Mouse (Mus musculus): ENCODE measurements around the gene Rb1. TPM values are rescaled to one million over a fixed set of nuclear protein-coding genes. Genes with fewer than 3 reads are reported as not detected.
A peak's percentile ranks its signal among the peaks of the same experiment; 100 is the strongest.

The Rb1 gene
- polyA plus RNA-seq, 1 experiment from 2014 or later: 51.6 TPM

DNA sequence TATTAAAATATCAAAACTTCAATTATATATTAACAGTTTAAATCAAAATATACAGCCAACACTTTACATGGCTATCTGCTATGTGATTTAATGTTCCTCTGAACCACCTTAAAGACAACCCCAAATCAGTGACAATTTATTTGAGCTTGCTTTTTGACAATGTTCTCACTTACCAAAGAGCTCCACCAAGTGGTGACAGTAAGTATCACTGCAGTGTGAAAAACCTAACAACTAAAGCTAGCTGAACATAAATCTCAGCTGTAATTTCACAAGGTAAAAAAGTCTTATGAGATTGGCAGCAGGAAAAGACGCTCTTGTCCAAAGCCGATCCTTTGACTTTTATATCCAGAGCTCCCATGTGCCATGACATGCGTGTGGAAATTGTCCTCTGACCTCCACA lies 22.4 kb downstream of the Rb1 start:
- ATAC-seq (ENCODE audit: insufficient read depth, low FRiP score, low TSS enrichment) (no peak; the same call in 1 of the 2 replicates), DNase-seq (ENCODE audit: low spot score) (peak; percentile 34)
- Histone ChIP-seq H3K27ac (ENCODE audit: low read depth, low read length) (no peak overlapping the region), H3K4me1 (ENCODE audit: control insufficient read depth, insufficient read depth, low read length) (no peaks in the 10 kb centered on the region), H3K36me3 (ENCODE audit: control insufficient read depth, insufficient read depth, low read length) (no peaks in the 10 kb centered on the region), H3K4me2 (ENCODE audit: low read depth) (no peak overlapping the region), H3K4me3 (ENCODE audit: low read depth, low read length) (no peak overlapping the region), H3K9ac (ENCODE audit: low read length) (no peak overlapping the region), H3K27me3 (ENCODE audit: control insufficient read depth, insufficient read depth, low read length) (no peaks in the 10 kb centered on the region), H3K9me3 (ENCODE audit: control insufficient read depth, low read length) (no peaks in the 10 kb centered on the region)
- 46% methylated on average over 3 of the region's 3 CpGs for WGBS

DNA sequence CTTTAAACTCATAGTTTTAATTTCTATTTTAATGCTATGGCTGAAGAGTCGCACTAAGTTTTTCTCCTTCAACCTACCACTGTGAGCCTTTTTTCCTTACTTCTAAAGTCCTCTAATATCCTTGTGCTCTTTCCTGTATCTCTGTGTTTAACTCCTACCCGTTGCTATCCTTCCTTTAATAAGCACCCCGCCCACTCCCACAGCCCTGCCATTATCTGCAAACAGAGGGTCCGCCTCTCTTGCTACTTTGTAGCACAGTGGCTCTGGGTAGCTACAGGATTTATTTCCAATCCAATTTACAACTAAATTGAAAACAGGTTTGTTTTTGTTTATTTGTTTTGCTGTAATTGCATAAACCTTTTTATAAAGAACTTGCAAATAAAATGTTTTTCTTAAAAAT lies 23.8 kb downstream of the Rb1 start:
- Histone ChIP-seq H3K27me3 (ENCODE audit: control insufficient read depth, insufficient read depth, low read length) (no peaks in the 10 kb centered on the region), H3K36me3 (ENCODE audit: control insufficient read depth, insufficient read depth, low read length) (no peaks in the 10 kb centered on the region), H3K4me3 (ENCODE audit: low read depth, low read length) (no peak overlapping the region), H3K4me1 (ENCODE audit: control insufficient read depth, insufficient read depth, low read length) (no peaks in the 10 kb centered on the region), H3K27ac (ENCODE audit: low read depth, low read length) (no peak overlapping the region), H3K9ac (ENCODE audit: low read length) (no peak overlapping the region), H3K9me3 (ENCODE audit: control insufficient read depth, low read length) (no peaks in the 10 kb centered on the region), H3K4me2 (ENCODE audit: low read depth) (no peak overlapping the region)
- WGBS: 77% methylated on average over 4 of the region's 4 CpGs
- no peak for ATAC-seq (ENCODE audit: insufficient read depth, low FRiP score, low TSS enrichment)
- no peak for DNase-seq (ENCODE audit: low spot score)

DNA sequence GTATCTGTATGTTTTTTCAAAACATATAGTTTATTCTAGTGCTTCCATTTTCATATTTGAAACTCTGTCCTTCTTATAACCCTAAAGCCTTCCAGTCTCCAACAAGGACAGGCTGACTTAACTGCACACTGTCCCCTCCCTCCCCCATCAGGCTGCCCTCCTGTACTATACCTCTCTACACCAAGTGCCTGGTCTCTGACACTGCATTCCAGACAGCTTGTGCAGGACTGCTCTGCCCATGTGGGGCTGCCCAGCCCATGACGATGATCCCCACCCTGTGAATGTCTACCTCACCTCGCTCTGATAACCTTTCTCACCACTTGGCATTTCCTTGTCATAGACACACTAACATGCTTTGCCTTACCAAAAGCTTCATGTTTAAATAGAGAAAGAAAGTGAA lies 30.1 kb downstream of the Rb1 start:
- DNase-seq (ENCODE audit: low spot score) (no peak), ATAC-seq (ENCODE audit: insufficient read depth, low FRiP score, low TSS enrichment) (no peak)
- Histone ChIP-seq H3K4me3 (ENCODE audit: low read depth, low read length) (no peak overlapping the region), H3K27me3 (ENCODE audit: control insufficient read depth, insufficient read depth, low read length) (no peaks in the 10 kb centered on the region), H3K27ac (ENCODE audit: low read depth, low read length) (no peak overlapping the region), H3K9ac (ENCODE audit: low read length) (no peak overlapping the region), H3K4me1 (ENCODE audit: control insufficient read depth, insufficient read depth, low read length) (no peaks in the 10 kb centered on the region), H3K36me3 (ENCODE audit: control insufficient read depth, insufficient read depth, low read length) (no peaks in the 10 kb centered on the region), H3K9me3 (ENCODE audit: control insufficient read depth, low read length) (no peaks in the 10 kb centered on the region), H3K4me2 (ENCODE audit: low read depth) (no peak overlapping the region)
- 79% methylated on average over 2 of the region's 2 CpGs for WGBS

DNA sequence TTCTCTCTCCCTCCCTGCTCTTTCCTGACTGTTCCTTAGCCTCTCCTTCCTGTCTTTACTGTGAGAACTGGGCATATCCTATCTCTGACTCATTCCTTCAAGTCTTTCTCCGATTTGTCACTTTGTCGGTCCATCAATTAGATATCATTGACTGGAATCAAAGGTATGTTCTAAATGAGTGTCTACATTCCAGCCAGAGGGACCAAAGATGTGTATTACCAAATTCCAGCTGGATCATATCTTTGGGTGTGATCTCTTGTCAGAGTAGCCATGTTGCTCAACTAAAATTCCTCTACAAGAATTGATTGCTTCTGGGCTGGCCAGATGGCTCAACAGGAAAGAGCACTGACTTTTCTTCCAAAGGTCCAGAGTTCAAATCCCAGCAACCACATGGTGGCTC lies 32.0 kb downstream of the Rb1 start:
- Histone ChIP-seq H3K4me2 (ENCODE audit: low read depth) (no peak overlapping the region), H3K9me3 (ENCODE audit: control insufficient read depth, low read length) (no peaks in the 10 kb centered on the region), H3K27ac (ENCODE audit: low read depth, low read length) (no peak overlapping the region), H3K27me3 (ENCODE audit: control insufficient read depth, insufficient read depth, low read length) (no peaks in the 10 kb centered on the region), H3K9ac (ENCODE audit: low read length) (no peak overlapping the region), H3K4me3 (ENCODE audit: low read depth, low read length) (no peak overlapping the region), H3K36me3 (ENCODE audit: control insufficient read depth, insufficient read depth, low read length) (no peaks in the 10 kb centered on the region), H3K4me1 (ENCODE audit: control insufficient read depth, insufficient read depth, low read length) (no peaks in the 10 kb centered on the region)
- no peak for ATAC-seq (ENCODE audit: insufficient read depth, low FRiP score, low TSS enrichment)
- no peak for DNase-seq (ENCODE audit: low spot score)
- 90% methylated on average over 2 of the region's 2 CpGs for WGBS

DNA sequence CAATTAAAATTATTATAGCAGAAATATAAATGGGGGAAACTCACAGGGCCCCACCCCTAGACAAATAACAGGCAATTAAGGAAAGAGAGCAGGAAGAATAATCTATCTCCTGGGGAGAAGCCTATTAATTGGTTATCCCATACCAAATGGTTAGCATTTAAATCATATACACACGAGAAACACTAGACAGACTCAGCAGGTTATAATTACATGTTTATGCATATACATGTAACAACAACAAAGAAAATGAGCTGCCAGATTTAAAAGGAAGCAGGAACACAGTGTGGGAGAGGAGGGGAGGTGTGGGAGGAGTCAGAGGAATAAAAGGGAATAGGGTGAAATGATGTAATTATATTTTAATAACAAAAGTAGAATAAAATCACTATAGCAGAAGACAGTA lies 33.2 kb downstream of the Rb1 start:
- Histone ChIP-seq H3K9me3 (ENCODE audit: control insufficient read depth, low read length) (no peaks in the 10 kb centered on the region), H3K4me3 (ENCODE audit: low read depth, low read length) (no peak overlapping the region), H3K27me3 (ENCODE audit: control insufficient read depth, insufficient read depth, low read length) (no peaks in the 10 kb centered on the region), H3K4me2 (ENCODE audit: low read depth) (no peak overlapping the region), H3K36me3 (ENCODE audit: control insufficient read depth, insufficient read depth, low read length) (no peaks in the 10 kb centered on the region), H3K4me1 (ENCODE audit: control insufficient read depth, insufficient read depth, low read length) (no peaks in the 10 kb centered on the region), H3K27ac (ENCODE audit: low read depth, low read length) (no peak overlapping the region), H3K9ac (ENCODE audit: low read length) (no peak overlapping the region)
- ATAC-seq (ENCODE audit: insufficient read depth, low FRiP score, low TSS enrichment): no peak
- no peak for DNase-seq (ENCODE audit: low spot score)
- 60% methylated on average over 1 of the region's 1 CpGs for WGBS

DNA sequence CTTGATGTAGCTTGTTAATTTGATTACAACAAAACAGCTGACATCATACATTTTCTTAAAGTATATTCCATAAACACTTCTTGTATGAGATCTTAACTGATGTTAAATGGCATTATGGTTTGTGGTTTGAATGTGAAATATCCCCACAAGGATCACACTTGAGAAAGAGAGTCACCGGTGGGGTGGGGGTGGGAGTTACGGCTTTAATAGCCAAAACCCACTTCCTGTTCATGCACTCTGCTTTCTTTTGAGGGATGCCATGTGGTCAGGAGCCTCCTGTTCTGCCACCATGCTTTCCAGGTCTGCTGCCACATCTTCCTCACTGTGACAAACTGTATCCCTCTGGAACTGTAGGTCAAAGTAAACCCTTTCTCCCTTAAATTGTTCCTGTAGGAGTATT lies 35.7 kb downstream of the Rb1 start:
- Histone ChIP-seq H3K36me3 (ENCODE audit: control insufficient read depth, insufficient read depth, low read length) (no peaks in the 10 kb centered on the region), H3K4me1 (ENCODE audit: control insufficient read depth, insufficient read depth, low read length) (no peaks in the 10 kb centered on the region), H3K27ac (ENCODE audit: low read depth, low read length) (no peak overlapping the region), H3K4me3 (ENCODE audit: low read depth, low read length) (no peak overlapping the region), H3K27me3 (ENCODE audit: control insufficient read depth, insufficient read depth, low read length) (no peaks in the 10 kb centered on the region), H3K4me2 (ENCODE audit: low read depth) (no peak overlapping the region), H3K9ac (ENCODE audit: low read length) (no peak overlapping the region), H3K9me3 (ENCODE audit: control insufficient read depth, low read length) (no peaks in the 10 kb centered on the region)
- WGBS: 96% methylated on average over 2 of the region's 2 CpGs
- ATAC-seq (ENCODE audit: insufficient read depth, low FRiP score, low TSS enrichment) (no peak), DNase-seq (ENCODE audit: low spot score) (no peak)

DNA sequence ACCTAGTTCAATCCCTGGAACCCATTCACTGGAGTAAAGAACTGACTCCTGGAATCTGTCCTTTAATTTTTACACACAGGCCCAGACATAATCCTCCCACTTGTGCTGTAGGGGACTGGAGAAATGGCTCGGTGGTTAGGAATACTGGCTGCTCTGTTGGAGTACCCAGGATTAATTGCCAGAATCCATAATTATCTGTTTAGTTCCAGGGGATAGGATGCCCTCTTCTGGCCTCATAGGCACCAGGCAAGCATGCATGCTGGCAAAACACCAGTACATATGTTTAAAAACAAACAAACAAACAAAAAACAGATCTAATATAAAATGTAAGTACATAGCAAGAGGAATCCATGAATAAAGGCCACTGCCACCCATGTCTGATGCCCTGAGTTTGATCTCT lies 44.6 kb downstream of the Rb1 start:
- WGBS: 18% methylated on average over 1 of the region's 1 CpGs
- Histone ChIP-seq H3K9ac (ENCODE audit: low read length) (no peak overlapping the region), H3K4me1 (ENCODE audit: control insufficient read depth, insufficient read depth, low read length) (no peaks in the 10 kb centered on the region), H3K36me3 (ENCODE audit: control insufficient read depth, insufficient read depth, low read length) (no peaks in the 10 kb centered on the region), H3K27ac (ENCODE audit: low read depth, low read length) (no peak overlapping the region), H3K27me3 (ENCODE audit: control insufficient read depth, insufficient read depth, low read length) (no peaks in the 10 kb centered on the region), H3K4me2 (ENCODE audit: low read depth) (no peak overlapping the region), H3K9me3 (ENCODE audit: control insufficient read depth, low read length) (no peaks in the 10 kb centered on the region), H3K4me3 (ENCODE audit: low read depth, low read length) (no peak overlapping the region)
- no peak for DNase-seq (ENCODE audit: low spot score)
- ATAC-seq (ENCODE audit: insufficient read depth, low FRiP score, low TSS enrichment): no peak

DNA sequence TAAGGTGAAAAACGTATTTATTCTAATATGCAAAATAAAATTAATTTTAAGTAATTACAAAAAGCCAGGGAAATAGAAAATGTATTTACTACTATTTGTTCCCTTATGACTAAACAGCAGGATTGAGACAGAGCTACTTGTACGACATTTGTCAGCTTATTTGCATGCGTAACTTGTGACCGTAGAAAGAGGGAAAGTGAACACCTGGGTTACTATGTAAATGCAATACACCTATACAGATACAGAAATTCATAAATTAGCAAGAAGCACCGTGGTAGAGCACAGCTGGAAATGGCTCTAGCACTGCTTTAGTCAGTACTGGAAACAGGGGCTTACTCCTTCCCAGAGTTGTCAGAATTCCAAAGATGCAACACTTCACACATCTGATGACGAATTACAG lies 46.5 kb downstream of the Rb1 start:
- no peak overlapping the region for H3K4me2 ChIP-seq (ENCODE audit: low read depth)
- 87% methylated on average over 6 of the region's 6 CpGs for WGBS
- H3K9me3 ChIP-seq (ENCODE audit: control insufficient read depth, low read length): no peaks in the 10 kb centered on the region
- no peak for ATAC-seq (ENCODE audit: insufficient read depth, low FRiP score, low TSS enrichment)
- no peaks in the 10 kb centered on the region for H3K27me3 ChIP-seq (ENCODE audit: control insufficient read depth, insufficient read depth, low read length)
- no peaks in the 10 kb centered on the region for H3K4me1 ChIP-seq (ENCODE audit: control insufficient read depth, insufficient read depth, low read length)
- H3K27ac ChIP-seq (ENCODE audit: low read depth, low read length): no peak overlapping the region
- no peaks in the 10 kb centered on the region; the same call in 1 of the 2 replicates for H3K36me3 ChIP-seq (ENCODE audit: control insufficient read depth, insufficient read depth, low read length)
- DNase-seq (ENCODE audit: low spot score): no peak
- H3K4me3 ChIP-seq (ENCODE audit: low read depth, low read length): no peak overlapping the region
- H3K9ac ChIP-seq (ENCODE audit: low read length): no peak overlapping the region

DNA sequence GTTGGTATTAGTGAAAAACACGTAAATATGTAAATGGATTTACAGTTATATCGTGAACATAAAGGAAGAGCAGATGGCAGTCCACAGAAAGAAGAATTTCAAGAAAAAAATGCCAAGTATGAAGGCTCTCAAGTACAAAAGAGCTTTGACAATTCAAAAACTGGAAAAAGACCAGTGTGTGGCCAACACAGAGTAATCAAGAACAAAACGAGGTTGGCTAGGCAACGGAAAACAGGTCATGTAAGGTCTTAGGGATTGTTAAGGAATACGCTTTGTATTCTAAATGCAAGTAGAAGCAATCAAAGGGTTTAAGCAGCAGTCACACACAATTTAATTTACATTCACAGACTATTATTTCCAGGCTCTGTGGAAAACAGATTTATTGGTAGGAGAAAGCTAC lies 53.8 kb downstream of the Rb1 start:
- H3K4me1 ChIP-seq (ENCODE audit: control insufficient read depth, insufficient read depth, low read length): peaks cover 4% of the 10 kb centered on the region; the same call in 1 of the 2 replicates
- H3K9ac ChIP-seq (ENCODE audit: low read length): no peak overlapping the region
- no peaks in the 10 kb centered on the region for H3K27me3 ChIP-seq (ENCODE audit: control insufficient read depth, insufficient read depth, low read length)
- DNase-seq (ENCODE audit: low spot score): no peak
- no peak overlapping the region for H3K27ac ChIP-seq (ENCODE audit: low read depth, low read length)
- 53% methylated on average over 5 of the region's 5 CpGs for WGBS
- no peak overlapping the region for H3K4me2 ChIP-seq (ENCODE audit: low read depth)
- ATAC-seq (ENCODE audit: insufficient read depth, low FRiP score, low TSS enrichment): no peak
- no peaks in the 10 kb centered on the region; the same call in 1 of the 2 replicates for H3K36me3 ChIP-seq (ENCODE audit: control insufficient read depth, insufficient read depth, low read length)
- no peak overlapping the region for H3K4me3 ChIP-seq (ENCODE audit: low read depth, low read length)
- H3K9me3 ChIP-seq (ENCODE audit: control insufficient read depth, low read length): no peaks in the 10 kb centered on the region
